Mouse (Mus musculus) limb, embryonic 14.5 days (tissue): ENCODE results near the gene Hnf4a. TPM values are rescaled to one million over a fixed set of nuclear protein-coding genes. Genes with fewer than 3 reads are reported as not detected.

ENCODE experiments used
- ATAC-seq: fragments of 200-750 bp; cut with Nextera tagmentation; 2 replicates; pipeline ENCODE4 v1.8.0; 2017; ENCODE audit warnings: low read depth, moderate number of reproducible peaks, moderate TSS enrichment; ENCODE audit not compliant: low FRiP score
- DNase-seq: peaks from one replicate; pipeline ENCODE4 v3.0.0-alpha.2; 2015; ENCODE audit warnings: low spot score
- H3K27ac ChIP-seq: fragments of 300-500 bp; sonication (generic); replicated peaks from 2 replicates; pipeline ENCODE4 v1.5.1; 2014; ENCODE audit warnings: low read depth, mild to moderate bottlenecking, low read length, moderate library complexity, mixed read lengths
- H3K27me3 ChIP-seq: fragments of 300-500 bp; sonication (generic); 2 replicates; pipeline ENCODE4 v1.6.1; 2014; ENCODE audit warnings: low read length, mixed read lengths; ENCODE audit not compliant: control insufficient read depth, insufficient read depth
- H3K36me3 ChIP-seq: fragments of 300-500 bp; sonication (generic); 2 replicates; pipeline ENCODE4 v1.6.1; 2014; ENCODE audit warnings: mild to moderate bottlenecking, low read length, moderate library complexity, mixed read lengths; ENCODE audit not compliant: control insufficient read depth, insufficient read depth
- H3K4me1 ChIP-seq: fragments of 300-500 bp; sonication (generic); 2 replicates; pipeline ENCODE4 v1.6.1; 2014; ENCODE audit warnings: antibody characterized with exemption, low read length, mixed read lengths; ENCODE audit not compliant: control insufficient read depth, insufficient read depth
- H3K4me2 ChIP-seq: fragments of 300-500 bp; sonication (generic); replicated peaks from 2 replicates; pipeline ENCODE4 v1.6.1; 2014; ENCODE audit warnings: low read depth, mild to moderate bottlenecking, low read length, moderate library complexity; ENCODE audit not compliant: severe bottlenecking
- H3K4me3 ChIP-seq: fragments of 300-500 bp; sonication (generic); replicated peaks from 2 replicates; pipeline ENCODE4 v1.5.1; 2014; ENCODE audit warnings: low read length
- H3K9ac ChIP-seq: fragments of 300-500 bp; sonication (generic); 2 replicates; pipeline ENCODE4 v1.6.1; 2014; ENCODE audit warnings: mild to moderate bottlenecking, low read depth, low read length, moderate library complexity; ENCODE audit not compliant: severe bottlenecking
- H3K9me3 ChIP-seq: fragments of 300-500 bp; sonication (generic); 2 replicates; pipeline ENCODE4 v1.6.1; 2016; ENCODE audit warnings: low read length; ENCODE audit not compliant: control insufficient read depth
- POLR2A ChIP-seq: fragments of 200-500 bp; IDR thresholded peaks from 2 replicates; pipeline ENCODE4 v1.8.0; 2012; ENCODE audit warnings: inconsistent platforms, mild to moderate bottlenecking, moderate library complexity, borderline replicate concordance; ENCODE audit not compliant: insufficient read depth, insufficient read length; ENCODE audit errors: extremely low read depth
- WGBS: fragments of 180-500 bp; shearing (Covaris S2); extraction: QIAGEN DNeasy Blood & Tissue Kit; methylation state at CpG from one replicate; pipeline ENCODE4 v1.1.7; 2014; 5-methylcytosine and 5-hydroxymethylcytosine counted together
- polyA plus RNA-seq, 2 experiments: library from polyadenylated mRNA; depleted of rRNA in 1 of 2; stranded (reverse) in 1 of 2; unstranded in 1 of 2; fragments of >200 nt; fragmentation: Nextera tagmentation in 1 of 2; extraction: Ambion mirVana in 1 of 2; gene quantifications; 2 replicates each; pipeline versions ENCODE4 v1.2.1 to v1.2.3; 2012 to 2014

The Hnf4a gene
- polyA plus RNA-seq, 2 experiments = 0.20 TPM; not detected in 1

DNA sequence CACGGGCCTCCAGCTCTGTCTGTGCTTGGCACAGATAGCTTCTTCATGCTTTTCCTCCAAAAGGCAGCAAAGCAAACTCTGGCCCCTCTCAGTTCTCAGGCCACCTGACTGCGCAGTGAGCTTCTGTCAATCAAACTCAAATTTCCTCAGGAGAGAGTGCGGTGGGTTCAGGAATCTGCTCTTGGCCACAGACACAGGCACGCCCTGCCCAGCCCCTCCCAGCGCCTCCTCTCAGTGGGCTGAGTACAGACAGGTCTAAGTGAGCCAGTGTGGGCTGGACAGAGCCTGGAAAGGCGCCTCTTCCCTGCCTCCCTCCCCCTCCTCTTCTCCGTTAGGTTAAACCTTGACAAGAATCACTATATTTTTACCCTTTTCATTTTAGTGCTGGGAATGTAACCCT lies 101.4 kb downstream of the Hnf4a start:
- Histone ChIP-seq H3K27me3 (no peaks in the 10 kb centered on the region), H3K36me3 (peaks cover 41% of the 10 kb centered on the region), H3K4me1 (no peaks in the 10 kb centered on the region), H3K4me2 (no peak overlapping the region), H3K9ac (no peak overlapping the region), H3K9me3 (no peaks in the 10 kb centered on the region), H3K27ac (no peak overlapping the region), H3K4me3 (no peak overlapping the region)
- no peak for ATAC-seq
- no peak for DNase-seq
- no peak for TF ChIP-seq POLR2A
- WGBS = 86% methylated on average over 7 of the region's 7 CpGs

DNA sequence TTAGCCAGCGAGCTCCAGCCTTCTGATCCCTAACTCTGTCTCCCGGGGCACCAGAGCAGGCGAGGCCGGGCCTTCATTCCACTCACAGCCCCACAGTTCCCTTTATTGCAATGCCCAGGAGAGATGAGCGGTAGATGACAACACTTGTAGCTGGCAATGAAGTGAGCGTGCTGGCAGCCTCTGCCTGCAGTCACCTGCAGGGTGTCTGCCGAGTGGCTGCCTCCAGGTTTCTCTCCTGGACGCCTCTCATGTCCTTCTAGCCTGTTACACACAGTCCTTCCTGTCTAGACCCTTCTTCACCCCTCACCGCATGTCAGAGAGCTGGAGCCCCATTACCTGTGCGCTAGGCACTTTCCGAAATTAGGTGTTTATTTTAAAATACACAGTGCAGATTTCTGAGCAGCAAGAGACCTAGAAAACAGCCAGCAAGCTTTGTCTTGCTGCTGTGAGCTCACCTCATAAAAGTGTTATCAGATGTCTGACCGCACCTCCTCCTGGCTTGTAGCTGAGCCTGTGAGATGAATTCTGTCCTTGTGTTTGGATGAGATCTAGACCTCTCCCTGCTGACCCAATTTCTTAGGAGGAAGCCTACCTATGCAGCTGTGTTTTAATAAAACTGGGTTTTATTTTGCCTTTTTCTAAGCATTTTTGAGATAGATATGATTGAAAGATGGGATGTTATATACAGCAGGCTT lies 102.8 kb downstream of the Hnf4a start:
- Histone ChIP-seq H3K27me3 (no peaks in the 10 kb centered on the region), H3K4me1 (no peaks in the 10 kb centered on the region), H3K36me3 (peaks cover 55% of the 10 kb centered on the region), H3K4me2 (no peak overlapping the region), H3K27ac (no peak overlapping the region), H3K9ac (no peak overlapping the region), H3K9me3 (no peaks in the 10 kb centered on the region), H3K4me3 (no peak overlapping the region)
- 81% methylated on average over 12 of the region's 12 CpGs for WGBS
- ATAC-seq = no peak
- no peak for TF ChIP-seq POLR2A
- DNase-seq = no peak

DNA sequence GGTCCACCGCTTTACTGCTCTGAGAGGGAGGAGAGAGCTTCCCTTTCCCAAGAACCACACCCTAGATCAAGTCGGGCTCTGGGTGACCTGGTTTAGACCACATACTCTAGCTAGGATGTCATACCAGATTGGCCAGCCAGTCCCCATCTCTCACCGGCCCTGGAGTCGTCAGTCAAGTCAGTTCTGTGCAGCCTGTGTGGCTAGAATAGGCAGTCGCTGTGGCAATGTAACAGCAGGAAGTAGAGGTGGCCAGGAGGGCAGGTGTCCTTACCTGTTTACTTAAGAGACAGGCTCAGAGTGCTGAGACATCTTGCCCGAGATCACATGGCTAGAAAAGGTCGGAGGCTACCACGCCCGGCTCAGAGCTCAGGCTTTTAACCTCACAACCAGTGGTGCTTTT lies 104.6 kb downstream of the Hnf4a start:
- 58% methylated on average over 9 of the region's 9 CpGs for WGBS
- Histone ChIP-seq H3K4me2 (no peak overlapping the region), H3K9me3 (no peaks in the 10 kb centered on the region), H3K27me3 (no peaks in the 10 kb centered on the region), H3K27ac (no peak overlapping the region), H3K9ac (no peak overlapping the region), H3K36me3 (peaks cover 72% of the 10 kb centered on the region), H3K4me3 (no peak overlapping the region), H3K4me1 (no peaks in the 10 kb centered on the region)
- no peak for DNase-seq
- ATAC-seq = no peak
- TF ChIP-seq POLR2A = no peak

DNA sequence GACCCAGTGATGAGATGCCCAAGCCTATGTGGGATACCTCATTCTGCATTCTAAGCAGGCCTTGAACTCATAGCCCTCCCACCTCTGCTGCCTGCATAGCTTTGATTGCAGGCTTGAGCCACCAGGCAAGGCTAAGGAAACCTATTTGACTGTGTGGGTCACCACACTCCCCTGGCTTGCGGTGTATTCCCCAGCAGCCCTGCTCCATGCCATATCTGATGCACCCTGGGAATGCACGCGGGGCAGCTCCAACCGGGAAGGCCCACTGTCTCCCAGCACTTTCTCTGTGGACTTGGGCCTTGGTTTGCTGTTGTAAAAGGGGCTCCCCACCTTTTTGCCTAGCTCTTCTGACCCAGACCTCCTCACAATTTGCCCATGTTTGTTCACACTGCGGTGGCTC lies 106.6 kb downstream of the Hnf4a start:
- Histone ChIP-seq H3K4me2 (no peak overlapping the region), H3K36me3 (peaks cover 84% of the 10 kb centered on the region), H3K27me3 (no peaks in the 10 kb centered on the region), H3K4me1 (no peaks in the 10 kb centered on the region), H3K9ac (no peak overlapping the region), H3K9me3 (no peaks in the 10 kb centered on the region), H3K27ac (no peak overlapping the region), H3K4me3 (no peak overlapping the region)
- TF ChIP-seq POLR2A = no peak
- ATAC-seq = no peak
- DNase-seq = no peak
- WGBS = 93% methylated on average over 5 of the region's 5 CpGs

DNA sequence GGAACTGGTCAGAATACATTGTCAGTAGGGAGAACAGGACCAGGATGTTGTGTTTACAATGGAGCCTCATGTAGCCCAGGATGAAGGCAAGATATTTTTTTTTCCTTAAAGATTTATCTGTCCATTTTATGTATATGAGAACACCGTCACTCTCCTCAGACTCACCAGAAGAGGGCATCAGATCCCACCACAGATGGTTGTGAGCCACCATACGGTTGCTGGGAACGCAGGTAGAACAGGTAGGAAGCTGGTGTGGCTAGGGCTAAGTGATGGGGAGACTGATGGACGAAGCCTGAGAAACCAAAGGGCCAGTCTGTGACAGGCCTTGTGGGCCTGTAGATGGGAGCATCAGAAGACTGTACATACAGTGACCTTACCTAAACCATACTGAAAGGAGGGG lies 107.4 kb downstream of the Hnf4a start:
- Histone ChIP-seq H3K27ac (no peak overlapping the region), H3K4me2 (no peak overlapping the region), H3K27me3 (no peaks in the 10 kb centered on the region), H3K4me1 (no peaks in the 10 kb centered on the region), H3K9ac (no peak overlapping the region), H3K4me3 (no peak overlapping the region), H3K9me3 (no peaks in the 10 kb centered on the region), H3K36me3 (peaks cover 91% of the 10 kb centered on the region)
- 91% methylated on average over 4 of the region's 4 CpGs for WGBS
- ATAC-seq = no peak
- no peak for DNase-seq
- no peak for TF ChIP-seq POLR2A

DNA sequence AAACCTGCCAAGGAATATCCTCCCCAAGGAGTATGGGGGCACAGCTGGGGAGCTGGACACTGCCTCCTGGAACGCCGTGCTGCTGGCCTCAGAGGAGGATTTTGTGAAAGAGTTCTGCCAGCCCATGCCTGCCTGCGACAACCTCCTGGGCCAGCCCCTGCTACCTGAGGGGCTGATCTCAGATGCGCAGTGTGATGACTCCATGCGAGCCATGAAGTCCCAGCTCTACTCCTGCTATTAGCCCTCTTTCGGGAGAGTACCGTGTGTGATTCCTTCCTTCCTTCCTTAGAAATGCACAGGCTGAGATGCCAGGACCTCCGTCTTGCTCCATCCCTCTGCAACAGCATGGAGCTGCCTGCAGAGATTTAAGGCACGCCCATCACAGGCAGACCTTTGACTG lies 108.8 kb downstream of the Hnf4a start:
- no peaks in the 10 kb centered on the region for H3K4me1 ChIP-seq
- no peak overlapping the region for H3K27ac ChIP-seq
- H3K4me3 ChIP-seq = no peak overlapping the region
- no peak for ATAC-seq
- H3K36me3 ChIP-seq = peaks cover 92% of the 10 kb centered on the region
- no peak overlapping the region for H3K4me2 ChIP-seq
- TF ChIP-seq POLR2A = no peak
- no peak overlapping the region for H3K9ac ChIP-seq
- H3K9me3 ChIP-seq = no peaks in the 10 kb centered on the region
- no peak for DNase-seq
- 95% methylated on average over 9 of the region's 9 CpGs for WGBS
- H3K27me3 ChIP-seq = no peaks in the 10 kb centered on the region
